Mouse (Mus musculus) 3134 (cell line): ENCODE measurements around the gene Myo15b.
A peak's percentile ranks its signal among the peaks of the same experiment; 100 is the strongest.

ENCODE experiments used
- DNase-seq: peaks from one replicate; pipeline ENCODE4 v3.0.0-alpha.2; 2011; ENCODE audit warnings: low spot score; ENCODE audit not compliant: insufficient read length; ENCODE audit errors: extremely low read depth

The Myo15b gene

DNA sequence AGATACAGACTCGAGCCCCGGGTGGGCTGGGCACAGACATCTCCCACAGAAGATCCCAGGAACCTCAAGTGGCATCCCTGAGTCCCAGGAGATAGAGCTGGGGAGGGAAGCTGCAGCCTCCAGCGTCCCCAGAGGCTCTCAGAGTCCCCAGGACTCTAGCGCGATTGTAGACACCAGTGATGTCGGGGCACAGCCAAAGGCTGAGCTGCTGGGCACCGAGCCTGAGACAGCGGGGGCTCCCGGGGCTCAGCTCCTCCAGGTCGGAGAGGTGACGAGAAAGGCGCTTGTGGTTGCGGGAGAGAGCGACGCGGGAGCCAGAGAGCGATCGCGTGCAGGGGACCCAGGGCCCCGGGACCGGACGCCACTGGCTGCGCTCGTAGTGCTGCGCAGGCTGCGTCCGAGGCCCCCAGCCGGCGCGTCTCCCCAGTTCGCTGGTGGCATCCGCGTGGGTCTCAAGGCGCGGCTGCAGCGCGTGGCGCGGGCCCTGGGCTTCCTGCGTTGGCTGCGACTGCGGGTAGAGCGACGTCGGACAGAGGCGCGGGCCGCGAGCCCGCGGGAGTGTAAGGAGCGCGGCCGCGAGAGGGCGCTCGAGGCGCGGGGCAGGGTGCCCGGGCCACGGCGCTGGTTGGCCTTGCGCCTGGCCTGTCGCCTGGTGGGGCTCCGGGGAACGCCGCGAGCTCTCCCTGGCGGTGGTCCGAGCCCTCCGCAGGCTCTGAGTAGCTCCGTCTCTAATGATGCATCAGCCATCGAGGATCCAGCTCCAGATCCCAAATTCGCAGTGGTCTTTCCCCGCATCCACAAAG is 1.1 kb downstream of the Myo15b start:
- no peak for DNase-seq

DNA sequence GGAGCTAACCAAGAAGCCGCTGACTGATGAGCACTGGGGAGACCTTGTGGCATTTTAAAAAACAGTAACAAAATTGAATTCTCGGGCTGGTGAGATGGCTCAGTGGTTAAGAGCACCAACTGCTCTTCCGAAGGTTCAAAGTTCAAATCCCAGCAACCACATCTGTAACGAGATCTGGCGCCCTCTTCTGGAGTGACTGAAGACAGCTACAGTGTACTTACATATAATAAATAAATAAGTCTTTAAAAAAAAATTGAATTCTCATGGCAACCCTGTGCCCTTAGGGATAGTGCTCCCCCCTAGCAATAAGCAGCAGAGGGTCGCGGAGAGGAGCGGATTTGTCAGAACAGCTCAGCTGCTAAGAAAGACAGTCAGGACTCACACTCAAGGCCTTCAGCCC is 5.7 kb downstream of the Myo15b start:
- no peak for DNase-seq

DNA sequence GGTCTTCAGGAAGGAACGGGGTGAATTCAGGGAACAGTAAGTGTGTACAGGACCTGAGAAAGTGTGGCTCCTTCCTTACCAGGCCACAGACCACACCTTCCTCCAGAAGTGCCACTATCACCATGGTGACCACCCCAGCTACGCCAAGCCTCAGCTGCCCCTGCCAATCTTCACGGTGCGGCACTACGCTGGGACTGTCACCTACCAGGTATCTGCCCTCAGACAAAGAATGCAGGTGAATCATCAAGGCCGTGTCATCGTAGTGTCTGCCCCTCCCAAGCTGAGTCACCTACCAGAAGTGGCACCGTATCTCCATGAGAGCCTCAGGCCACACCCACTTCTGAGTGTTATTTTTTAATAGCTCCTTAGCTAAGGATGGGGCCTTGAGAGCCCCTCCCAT is 11.2 kb downstream of the Myo15b start:
- peak; percentile 69 for DNase-seq

DNA sequence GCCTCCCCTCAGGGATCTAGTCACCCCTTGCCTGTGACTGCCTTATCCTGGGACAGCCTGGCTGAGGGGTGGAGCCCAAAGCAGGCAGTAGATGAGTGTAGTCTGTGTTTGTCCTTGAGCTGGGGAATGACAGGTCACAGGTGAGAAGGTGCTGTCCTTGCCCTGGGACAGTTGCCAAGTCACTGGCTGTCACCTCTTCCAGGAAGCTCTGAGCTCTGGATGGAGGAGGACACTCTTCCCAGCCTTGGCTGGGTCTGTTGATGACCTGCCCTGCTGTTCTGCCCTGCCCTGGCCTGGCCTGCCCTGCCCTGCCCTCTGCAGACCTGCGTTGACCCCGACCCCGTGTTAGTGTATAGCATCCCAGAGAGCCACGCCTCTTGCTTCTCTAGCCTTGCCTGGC is 14.2 kb downstream of the Myo15b start:
- DNase-seq: no peak

- no peak for DNase-seq
Observed at GRCm38 (mm10) chr11:115875935-115876334, 17.7 kb downstream of the Myo15b start.

- DNase-seq: no peak
Observed at GRCm38 (mm10) chr11:115876438-115876837, 18.2 kb downstream of the Myo15b start.

DNA sequence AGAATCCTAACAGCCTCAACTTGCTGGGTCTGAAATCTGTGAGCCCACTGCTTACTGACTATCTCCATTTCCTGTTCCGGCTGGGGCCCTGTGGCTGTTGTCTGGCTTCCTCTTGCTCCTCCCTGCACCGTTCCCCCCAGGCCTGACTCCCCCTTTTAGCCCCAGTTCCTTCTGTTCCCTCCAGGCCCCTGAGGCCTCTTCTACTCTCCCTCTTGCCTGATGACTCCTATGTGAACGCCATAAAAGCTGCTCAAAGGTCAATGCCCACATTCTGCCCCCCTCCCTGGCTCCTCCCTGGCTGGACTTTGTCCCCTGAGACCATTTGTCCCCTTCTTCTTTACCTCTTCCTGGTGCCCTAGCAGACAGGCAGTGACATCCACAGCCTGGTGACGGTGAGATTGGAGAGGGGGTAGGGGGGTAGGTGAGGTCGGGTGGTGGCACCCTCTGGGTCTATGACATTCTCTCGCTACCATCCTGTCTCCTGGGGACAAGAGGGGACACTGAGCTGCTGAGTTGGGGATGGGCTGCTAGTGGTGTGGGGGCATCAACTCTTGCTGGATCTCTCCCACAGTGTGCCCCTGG is 19.1 kb downstream of the Myo15b start:
- no peak for DNase-seq

DNA sequence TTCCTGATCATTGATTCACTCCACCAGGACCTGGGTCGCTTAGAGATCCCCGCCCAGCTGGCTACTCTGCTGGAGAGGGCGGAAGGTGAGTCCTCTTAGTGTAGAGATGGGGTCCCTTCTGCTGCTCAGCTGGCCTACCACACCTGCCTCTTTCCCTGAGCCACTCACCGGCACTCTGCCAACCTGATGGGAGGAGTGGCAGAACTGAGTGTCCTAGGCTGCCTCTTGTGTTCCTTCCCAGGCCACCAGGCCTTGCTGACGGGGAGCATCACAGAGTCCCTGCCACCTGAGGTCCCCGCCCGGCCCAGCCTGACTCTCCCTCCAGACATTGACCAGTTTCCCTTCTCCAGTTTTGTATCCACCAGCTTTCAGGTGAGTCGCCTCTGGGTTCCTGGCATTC is 19.9 kb downstream of the Myo15b start:
- DNase-seq: no peak

DNA sequence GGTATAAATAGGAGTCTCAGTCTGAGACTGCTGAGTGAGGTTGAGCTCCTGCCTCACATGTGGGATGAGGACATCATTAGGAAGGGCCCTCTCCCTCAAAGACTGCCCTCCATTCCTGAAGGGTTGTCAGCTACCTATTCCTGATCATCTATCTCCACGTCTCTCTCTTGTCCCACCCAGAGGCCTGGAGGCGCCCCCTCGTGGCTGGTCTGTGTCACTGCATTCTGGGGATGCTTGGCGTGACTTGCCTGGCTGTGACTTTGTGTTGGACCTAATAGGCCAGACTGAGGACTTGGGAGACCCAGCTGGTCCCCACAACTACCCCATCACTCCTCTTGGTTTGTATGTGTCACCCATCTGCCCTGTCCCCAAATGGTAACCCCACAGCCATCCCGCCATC is 22.8 kb downstream of the Myo15b start:
- DNase-seq: peak; percentile 48

- DNase-seq: no peak
Observed at GRCm38 (mm10) chr11:115883251-115883650, 25.0 kb downstream of the Myo15b start.

- DNase-seq: no peak
Observed at GRCm38 (mm10) chr11:115884361-115884760, 26.2 kb downstream of the Myo15b start.

- DNase-seq: no peak
Observed at GRCm38 (mm10) chr11:115885281-115885680, 27.1 kb downstream of the Myo15b start.

DNA sequence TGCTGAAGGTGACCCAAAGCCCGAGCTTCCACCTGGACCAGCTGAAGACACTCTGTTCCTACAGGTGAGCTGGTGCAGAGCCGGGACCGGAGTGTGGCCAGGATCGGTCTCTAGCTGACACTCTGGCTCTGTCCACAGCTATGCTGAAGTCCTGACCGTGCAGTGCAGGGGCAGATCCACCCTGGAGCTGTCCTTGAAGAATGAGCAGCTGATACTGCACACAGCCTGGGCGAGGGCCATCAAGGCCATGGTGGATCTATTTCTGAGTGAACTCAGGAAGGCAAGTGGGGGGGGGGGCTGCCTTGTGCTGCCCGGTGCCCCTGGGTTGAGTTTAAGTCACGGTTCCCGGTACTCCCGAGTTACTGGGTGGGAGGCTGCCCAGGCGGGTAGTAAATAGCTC is 28.2 kb downstream of the Myo15b start:
- DNase-seq: no peak

DNA sequence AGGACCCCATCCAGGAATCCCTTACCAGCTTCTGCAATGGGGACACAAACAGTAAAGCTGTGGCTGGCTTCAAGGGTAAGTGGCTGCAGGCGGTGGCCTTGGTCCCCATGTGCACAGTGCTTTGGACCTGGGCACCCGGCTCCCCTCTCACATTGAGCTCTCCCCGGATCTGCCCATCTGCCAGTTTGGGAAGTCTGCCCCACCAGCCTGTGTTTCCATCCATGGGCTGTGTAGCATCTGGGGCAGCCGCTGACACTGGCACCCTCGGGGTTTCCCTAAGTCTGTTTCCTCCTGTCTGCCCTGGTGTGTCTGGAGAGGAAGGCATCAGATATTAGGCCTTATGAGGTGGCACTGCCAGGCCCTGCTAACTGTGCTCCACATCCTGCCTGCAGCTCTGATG is 29.8 kb downstream of the Myo15b start:
- no peak for DNase-seq

GRCm38 (mm10) chr11:115889159-115889558 is 31.0 kb downstream of the Myo15b start:
- no peak for DNase-seq

GRCm38 (mm10) chr11:115892213-115892612 is 34.0 kb downstream of the Myo15b start:
- DNase-seq: no peak

DNA sequence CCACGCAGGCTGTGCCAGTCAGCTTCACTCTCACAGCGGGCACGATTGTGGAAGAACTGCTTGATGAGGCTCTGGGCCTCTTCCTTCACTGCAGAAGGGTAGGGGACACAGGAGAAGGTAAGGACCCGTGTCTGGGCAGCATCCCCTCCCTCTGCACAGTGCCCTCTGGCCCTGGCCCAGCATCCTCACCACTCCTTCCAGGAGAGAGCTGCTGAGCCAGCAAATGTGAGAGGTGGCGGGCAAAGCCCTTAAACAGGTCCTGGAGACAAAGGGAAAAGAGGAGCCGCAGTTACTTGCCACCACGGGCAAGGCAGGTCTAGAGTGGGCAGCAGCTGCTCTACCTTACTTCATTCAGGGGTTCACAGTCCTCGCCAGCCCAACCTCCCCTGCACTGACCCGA is 34.9 kb downstream of the Myo15b start:
- DNase-seq: no peak

DNA sequence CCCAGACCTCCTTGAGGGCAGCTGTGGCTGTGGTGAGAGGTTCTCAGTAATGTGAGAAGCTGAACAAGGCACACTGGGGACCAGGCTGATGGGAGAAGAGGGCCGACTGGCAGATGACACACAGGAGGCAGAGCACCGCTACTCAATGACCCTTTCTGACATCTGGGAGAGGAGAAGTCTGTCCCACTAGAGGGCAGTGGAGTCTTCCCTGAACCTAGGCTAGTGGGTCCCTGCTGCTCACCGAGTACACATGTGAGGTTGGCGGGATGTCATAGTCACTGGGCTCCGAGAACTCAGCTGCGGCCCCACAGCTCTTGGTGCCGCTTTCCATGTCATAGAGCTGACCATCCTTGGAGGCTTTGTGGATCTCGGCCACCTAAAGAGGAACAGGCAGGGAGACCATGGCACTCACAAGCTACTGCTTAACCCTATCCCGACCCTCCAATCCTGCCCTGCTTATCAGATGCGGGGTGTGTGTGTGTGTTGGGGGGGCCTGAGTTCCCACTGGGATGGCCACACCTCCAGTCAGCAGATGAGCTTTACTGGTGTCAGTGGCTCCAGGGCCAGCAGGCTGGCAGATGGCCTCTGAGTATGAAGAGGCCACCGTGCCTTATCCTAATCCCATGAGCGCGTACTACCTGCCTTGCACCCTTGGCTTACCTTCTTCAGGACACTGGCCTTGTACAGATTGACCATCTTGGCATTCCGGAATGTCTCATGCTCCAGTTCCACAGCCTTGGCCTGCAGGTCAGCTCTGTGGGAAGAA is 36.7 kb downstream of the Myo15b start:
- no peak for DNase-seq

- DNase-seq: no peak
Observed at GRCm38 (mm10) chr11:115898446-115898845, 40.2 kb downstream of the Myo15b start.

DNA sequence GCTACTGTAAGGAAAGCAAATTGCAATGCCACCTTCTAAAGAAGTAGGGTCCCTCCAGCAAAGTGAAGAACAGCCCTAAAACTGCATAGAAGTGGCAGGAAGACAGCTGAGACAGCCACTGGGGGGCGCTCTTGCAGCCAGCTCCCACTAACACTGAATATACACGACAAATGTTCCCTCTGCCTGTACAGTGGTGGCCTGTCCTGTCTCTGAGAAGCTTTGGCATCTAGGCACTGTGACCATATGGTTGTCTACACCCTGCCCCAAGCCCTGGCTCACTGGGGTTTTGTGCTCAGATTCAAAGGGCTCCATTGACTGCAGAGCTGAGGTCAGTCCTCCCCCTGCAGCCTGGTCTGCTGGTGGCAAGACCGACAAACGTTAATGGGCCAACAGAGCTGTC is 40.7 kb downstream of the Myo15b start:
- no peak for DNase-seq

GRCm38 (mm10) chr11:115899486-115900266 is 41.5 kb downstream of the Myo15b start, which contains the start of gene Smim5:
TSS of gene Smim5 (plus strand) at chr11:115899966.
- peak; percentile 62 for DNase-seq
